Mouse (Mus musculus): Measurements from ENCODE around the gene Fzd7. TPM values are rescaled to one million over a fixed set of nuclear protein-coding genes. Genes with fewer than 3 reads are reported as not detected.
A peak's percentile ranks its signal among the peaks of the same experiment; 100 is the strongest.

The Fzd7 gene
- polyA plus RNA-seq, 1 experiment from 2014 or later, result 13.7 TPM

- no peak overlapping the region for H3K4me2 ChIP-seq
- ATAC-seq (ENCODE audit: insufficient number of reproducible peaks, insufficient read depth, low FRiP score, low TSS enrichment, low read depth), result no peak
- 47% methylated on average over 7 of the region's 7 CpGs for WGBS
Observed at GRCm38 (mm10) chr1:59503659-59504301, 21.6 kb downstream of the Fzd7 start.

GRCm38 (mm10) chr1:59504302-59504700, 22.1 kb downstream of the Fzd7 start:
- Histone ChIP-seq H3K27me3 (no peaks in the 10 kb centered on the region), H3K4me2 (no peak overlapping the region), H3K9me3 (no peaks in the 10 kb centered on the region), H3K4me1 (peaks cover 12% of the 10 kb centered on the region), H3K27ac (no peak overlapping the region), H3K4me3 (no peak overlapping the region), H3K9ac (no peak overlapping the region), H3K36me3 (no peaks in the 10 kb centered on the region)
- ATAC-seq (ENCODE audit: insufficient number of reproducible peaks, insufficient read depth, low FRiP score, low TSS enrichment, low read depth), result no peak
- WGBS, result 69% methylated on average over 2 of the region's 2 CpGs

More at GRCm38 (mm10) chr1:59503659-59504301, 21.6 kb downstream of the Fzd7 start:
- Histone ChIP-seq H3K9ac (no peak overlapping the region), H3K36me3 (no peaks in the 10 kb centered on the region), H3K4me1 (peaks cover 9% of the 10 kb centered on the region), H3K4me3 (no peak overlapping the region), H3K9me3 (no peaks in the 10 kb centered on the region), H3K27ac (no peak overlapping the region), H3K27me3 (no peaks in the 10 kb centered on the region)

GRCm38 (mm10) chr1:59508463-59509139, 26.4 kb downstream of the Fzd7 start:
- H3K9ac ChIP-seq, result no peak overlapping the region
- no peaks in the 10 kb centered on the region for H3K9me3 ChIP-seq
- 0 out of 2 replicates have a peak overlapping the region, but pooled peaks have one; percentile 34 for H3K27ac ChIP-seq
- peaks cover 12% of the 10 kb centered on the region for H3K4me1 ChIP-seq
- ATAC-seq (ENCODE audit: insufficient number of reproducible peaks, insufficient read depth, low FRiP score, low TSS enrichment, low read depth), result no peak
- peak overlapping the region; percentile 43 for H3K4me2 ChIP-seq
- no peaks in the 10 kb centered on the region for H3K27me3 ChIP-seq
- no peak overlapping the region for H3K4me3 ChIP-seq
- no peaks in the 10 kb centered on the region for H3K36me3 ChIP-seq
- 24% methylated on average over 17 of the region's 17 CpGs for WGBS

- H3K27ac ChIP-seq, result no peak overlapping the region
- H3K9me3 ChIP-seq, result no peaks in the 10 kb centered on the region
- H3K27me3 ChIP-seq, result no peaks in the 10 kb centered on the region
- ATAC-seq (ENCODE audit: insufficient number of reproducible peaks, insufficient read depth, low FRiP score, low TSS enrichment, low read depth), result no peak
- H3K9ac ChIP-seq, result no peak overlapping the region
- no peak overlapping the region for H3K4me2 ChIP-seq
- peaks cover 28% of the 10 kb centered on the region for H3K4me1 ChIP-seq
- no peaks in the 10 kb centered on the region for H3K36me3 ChIP-seq
- H3K4me3 ChIP-seq, result no peak overlapping the region
- 52% methylated on average over 9 of the region's 9 CpGs for WGBS
Observed at GRCm38 (mm10) chr1:59511566-59512270, 29.5 kb downstream of the Fzd7 start.

- H3K4me3 ChIP-seq, result peak within 1 kb of the TSS; percentile 41
- no peaks in the 10 kb centered on the region for H3K27me3 ChIP-seq
- no peaks in the 10 kb centered on the region for H3K9me3 ChIP-seq
- H3K4me2 ChIP-seq, result peak within 1 kb of the TSS; percentile 65
- peak within 1 kb of the TSS; percentile 70 for H3K9ac ChIP-seq
- WGBS, result 3% methylated on average over 25 of the region's 25 CpGs
- peak; percentile 87 for ATAC-seq (ENCODE audit: insufficient number of reproducible peaks, insufficient read depth, low FRiP score, low TSS enrichment, low read depth)
- peak within 1 kb of the TSS; percentile 98 for H3K27ac ChIP-seq
- no peaks in the 10 kb centered on the region for H3K36me3 ChIP-seq
- peaks cover 42% of the 10 kb centered on the region for H3K4me1 ChIP-seq
Observed at GRCm38 (mm10) chr1:59516026-59516917, 34.0 kb downstream of the Fzd7 start, which contains the start of gene Gm973. Gm973 (plus strand) TSS chr1:59516264.

GRCm38 (mm10) chr1:59520226-59520837, 38.1 kb downstream of the Fzd7 start:
- H3K9ac ChIP-seq, result no peak overlapping the region; the same call in 1 of the 2 replicates
- WGBS, result 25% methylated on average over 11 of the region's 11 CpGs
- no peaks in the 10 kb centered on the region for H3K9me3 ChIP-seq
- ATAC-seq (ENCODE audit: insufficient number of reproducible peaks, insufficient read depth, low FRiP score, low TSS enrichment, low read depth), result no peak
- H3K4me1 ChIP-seq, result peaks cover 41% of the 10 kb centered on the region
- H3K27ac ChIP-seq, result peak overlapping the region; percentile 62; the same call in 1 of the 2 replicates
- H3K27me3 ChIP-seq, result no peaks in the 10 kb centered on the region
- H3K4me2 ChIP-seq, result peak overlapping the region; percentile 16; the same call in 1 of the 2 replicates
- H3K36me3 ChIP-seq, result no peaks in the 10 kb centered on the region
- H3K4me3 ChIP-seq, result no peak overlapping the region

- WGBS, result 21% methylated on average over 1 of the region's 1 CpGs
- ATAC-seq (ENCODE audit: insufficient number of reproducible peaks, insufficient read depth, low FRiP score, low TSS enrichment, low read depth), result no peak
- H3K4me3 ChIP-seq, result no peak overlapping the region
- H3K4me2 ChIP-seq, result no peak overlapping the region
- H3K9me3 ChIP-seq, result no peaks in the 10 kb centered on the region
- H3K27me3 ChIP-seq, result no peaks in the 10 kb centered on the region
- H3K9ac ChIP-seq, result no peak overlapping the region
- no peak overlapping the region for H3K27ac ChIP-seq
- peaks cover 24% of the 10 kb centered on the region for H3K4me1 ChIP-seq
- no peaks in the 10 kb centered on the region for H3K36me3 ChIP-seq
Observed at GRCm38 (mm10) chr1:59522456-59522855, 40.2 kb downstream of the Fzd7 start.

GRCm38 (mm10) chr1:59523378-59523958, 41.2 kb downstream of the Fzd7 start:
- Histone ChIP-seq H3K4me2 (no peak overlapping the region), H3K27me3 (no peaks in the 10 kb centered on the region), H3K36me3 (no peaks in the 10 kb centered on the region), H3K27ac (no peak overlapping the region), H3K9me3 (no peaks in the 10 kb centered on the region), H3K4me1 (peaks cover 24% of the 10 kb centered on the region), H3K9ac (no peak overlapping the region), H3K4me3 (no peak overlapping the region)
- no peak for ATAC-seq (ENCODE audit: insufficient number of reproducible peaks, insufficient read depth, low FRiP score, low TSS enrichment, low read depth)
- 62% methylated on average over 5 of the region's 5 CpGs for WGBS

- ATAC-seq (ENCODE audit: insufficient number of reproducible peaks, insufficient read depth, low FRiP score, low TSS enrichment, low read depth), result no peak
- 66% methylated on average over 2 of the region's 2 CpGs for WGBS
- H3K27ac ChIP-seq, result 0 out of 2 replicates have a peak overlapping the region, but pooled peaks have one; percentile 7
Observed at GRCm38 (mm10) chr1:59524071-59524470, 41.8 kb downstream of the Fzd7 start.

GRCm38 (mm10) chr1:59524759-59525158, 42.5 kb downstream of the Fzd7 start:
- no peaks in the 10 kb centered on the region for H3K36me3 ChIP-seq
- 0 out of 2 replicates have a peak overlapping the region, but pooled peaks have one; percentile 19 for H3K27ac ChIP-seq
- H3K27me3 ChIP-seq, result no peaks in the 10 kb centered on the region
- no peak overlapping the region for H3K4me2 ChIP-seq
- H3K4me3 ChIP-seq, result no peak overlapping the region
- no peak overlapping the region for H3K9ac ChIP-seq
- ATAC-seq (ENCODE audit: insufficient number of reproducible peaks, insufficient read depth, low FRiP score, low TSS enrichment, low read depth), result no peak
- H3K9me3 ChIP-seq, result no peaks in the 10 kb centered on the region
- WGBS, result 58% methylated on average over 3 of the region's 3 CpGs
- H3K4me1 ChIP-seq, result peaks cover 18% of the 10 kb centered on the region

More at GRCm38 (mm10) chr1:59524071-59524470, 41.8 kb downstream of the Fzd7 start:
- H3K36me3 ChIP-seq, result no peaks in the 10 kb centered on the region
- no peaks in the 10 kb centered on the region for H3K9me3 ChIP-seq
- no peaks in the 10 kb centered on the region for H3K27me3 ChIP-seq
- H3K4me1 ChIP-seq, result peaks cover 22% of the 10 kb centered on the region
- H3K4me2 ChIP-seq, result no peak overlapping the region
- no peak overlapping the region for H3K4me3 ChIP-seq
- no peak overlapping the region for H3K9ac ChIP-seq

Data from embryonic facial prominence, embryonic 13.5 days (tissue).